Mouse (Mus musculus): ENCODE data around the gene Esyt1. TPM values are rescaled to one million over a fixed set of nuclear protein-coding genes. Genes with fewer than 3 reads are reported as not detected.

The Esyt1 gene
- polyA plus RNA-seq, 1 experiment, result not detected

DNA sequence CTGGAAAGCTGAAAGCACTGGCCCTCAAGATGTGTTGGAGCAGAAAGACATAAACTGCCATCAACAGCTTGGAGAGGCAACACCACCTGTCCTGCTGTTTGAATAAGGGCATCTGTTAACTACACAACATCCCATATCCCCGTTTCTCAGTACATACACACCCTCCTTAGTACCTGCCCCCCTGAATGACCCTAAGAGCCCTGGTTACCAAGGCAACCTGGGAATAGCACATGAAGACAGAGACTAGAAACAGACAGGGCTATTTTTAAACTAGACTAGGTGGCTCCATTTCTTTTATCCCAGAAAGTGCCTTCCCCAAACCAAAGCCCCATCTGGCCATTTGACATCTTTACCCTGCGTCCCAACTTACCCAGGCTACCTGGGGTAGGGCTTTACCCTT lies 17.4 kb upstream of the Esyt1 start:
- Histone ChIP-seq H3K27ac (ENCODE audit: insufficient read depth, low read depth, low read length) (no peak overlapping the region), H3K4me1 (ENCODE audit: control insufficient read depth, insufficient read depth, low read length) (no peaks in the 10 kb centered on the region), H3K4me3 (ENCODE audit: insufficient read depth, low read depth, low read length) (no peak overlapping the region)
- WGBS, result 58% methylated on average over 2 of the region's 2 CpGs
- TF ChIP-seq CTCF (IDR thresholded peaks at IDR 0.05; ENCODE audit: insufficient read depth, low read depth, low read length) (no peak), POLR2A (IDR thresholded peaks at IDR 0.05; ENCODE audit: insufficient read depth, low read depth, low read length) (no peak)

DNA sequence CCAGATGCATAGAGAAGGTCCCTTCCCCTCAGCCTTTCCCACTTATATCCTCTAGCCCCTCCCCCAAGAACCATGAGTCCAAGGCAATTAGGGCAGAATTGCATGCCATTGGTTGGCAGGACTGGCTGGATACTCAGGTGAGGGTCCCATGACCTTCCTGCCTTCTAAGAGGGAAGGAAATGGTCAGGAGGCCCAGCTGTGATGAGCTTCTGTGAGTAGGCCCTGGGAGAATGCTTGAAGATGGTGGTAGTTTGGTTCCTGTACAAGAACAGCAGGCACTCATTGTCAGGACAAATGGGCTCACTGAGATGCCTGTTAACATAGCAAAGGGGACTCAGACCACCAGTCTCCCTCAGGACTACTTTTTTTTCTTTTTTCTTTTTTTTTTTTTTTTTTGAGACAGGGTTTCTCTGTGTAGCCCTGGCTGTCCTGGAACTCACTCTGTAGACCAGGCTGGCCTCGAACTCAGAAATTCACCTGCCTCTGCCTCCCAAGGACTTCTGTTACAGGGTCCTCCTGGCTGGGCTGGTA lies 12.7 kb upstream of the Esyt1 start:
- Histone ChIP-seq H3K27ac (ENCODE audit: insufficient read depth, low read depth, low read length) (no peak overlapping the region), H3K4me1 (ENCODE audit: control insufficient read depth, insufficient read depth, low read length) (no peaks in the 10 kb centered on the region), H3K4me3 (ENCODE audit: insufficient read depth, low read depth, low read length) (no peak overlapping the region)
- no peak for TF ChIP-seq POLR2A (IDR thresholded peaks at IDR 0.05; ENCODE audit: insufficient read depth, low read depth, low read length)
- no peak for TF ChIP-seq CTCF (IDR thresholded peaks at IDR 0.05; ENCODE audit: insufficient read depth, low read depth, low read length)
- 93% methylated on average over 1 of the region's 1 CpGs for WGBS

DNA sequence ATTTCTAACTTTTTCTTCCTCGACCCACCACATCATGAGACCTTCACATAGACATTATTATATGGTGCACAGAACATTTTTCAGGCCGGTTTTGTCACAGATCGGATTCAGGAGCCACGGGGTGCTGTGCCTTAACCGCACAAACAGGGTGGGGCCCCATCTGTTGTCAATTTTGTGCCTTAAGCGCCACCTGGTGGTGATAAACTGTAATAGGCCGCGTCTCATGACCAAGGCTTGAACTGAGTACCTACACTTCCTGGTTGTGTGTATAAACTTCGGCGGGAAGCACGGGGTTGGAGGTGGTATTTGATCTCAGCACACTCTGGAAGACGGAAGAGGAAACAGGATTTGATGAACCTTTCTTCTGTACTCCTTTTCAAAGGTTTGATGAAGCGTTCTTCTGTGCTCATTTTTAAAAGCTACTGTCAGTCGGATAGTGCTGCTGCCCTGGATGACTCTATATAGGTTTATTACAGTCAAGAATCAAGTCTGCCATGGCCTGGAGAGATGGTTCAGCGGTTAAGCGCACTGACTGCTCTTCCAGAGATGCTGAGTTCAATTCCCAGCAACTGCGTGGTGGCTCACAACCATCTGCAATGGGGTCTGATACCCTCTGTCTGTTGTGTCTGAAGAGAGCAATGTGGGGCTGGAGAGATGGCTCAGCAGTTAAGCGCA lies 10.7 kb upstream of the Esyt1 start:
- H3K4me1 ChIP-seq (ENCODE audit: control insufficient read depth, insufficient read depth, low read length), result peaks cover 4% of the 10 kb centered on the region; the same call in 1 of the 2 replicates
- TF ChIP-seq CTCF (IDR thresholded peaks at IDR 0.05; ENCODE audit: insufficient read depth, low read depth, low read length) (peak; percentile 61; the same call in 1 of the 2 replicates), POLR2A (IDR thresholded peaks at IDR 0.05; ENCODE audit: insufficient read depth, low read depth, low read length) (no peak)
- 15% methylated on average over 18 of the region's 18 CpGs for WGBS
- no peak overlapping the region for H3K27ac ChIP-seq (ENCODE audit: insufficient read depth, low read depth, low read length)
- H3K4me3 ChIP-seq (ENCODE audit: insufficient read depth, low read depth, low read length), result no peak overlapping the region

DNA sequence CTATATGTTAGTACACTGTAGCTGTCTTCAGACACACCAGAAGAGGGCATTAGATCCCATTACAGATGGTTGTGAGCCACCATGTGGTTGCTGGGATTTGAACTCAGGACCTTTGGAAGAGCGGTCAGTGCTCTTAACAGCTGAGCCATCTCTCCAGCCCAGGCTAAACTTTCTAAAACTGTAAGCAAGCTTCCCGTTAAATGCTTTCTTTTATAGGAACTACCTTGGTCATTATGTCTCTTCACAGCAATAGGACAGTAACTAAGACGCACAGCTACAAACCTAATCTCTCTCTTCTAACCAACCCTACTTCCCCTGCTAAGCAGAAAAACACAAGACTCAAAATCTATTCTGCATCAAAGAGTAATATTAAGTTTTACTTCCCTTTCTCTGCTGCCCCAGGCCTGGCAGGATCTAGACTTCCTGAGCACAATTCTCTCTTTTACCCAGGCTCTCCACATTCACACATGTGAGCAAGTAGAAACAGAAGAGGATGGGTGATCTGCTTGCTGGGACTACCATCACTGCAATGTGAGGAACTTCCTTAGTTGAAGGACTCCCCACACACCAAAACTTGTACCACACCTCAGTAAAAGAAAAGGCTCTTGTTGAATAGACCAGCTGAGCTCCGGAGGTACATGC lies 10.1 kb upstream of the Esyt1 start:
- no peak overlapping the region for H3K4me3 ChIP-seq (ENCODE audit: insufficient read depth, low read depth, low read length)
- peaks cover 4% of the 10 kb centered on the region; the same call in 1 of the 2 replicates for H3K4me1 ChIP-seq (ENCODE audit: control insufficient read depth, insufficient read depth, low read length)
- no peak overlapping the region for H3K27ac ChIP-seq (ENCODE audit: insufficient read depth, low read depth, low read length)
- 69% methylated on average over 4 of the region's 4 CpGs for WGBS
- TF ChIP-seq CTCF (IDR thresholded peaks at IDR 0.05; ENCODE audit: insufficient read depth, low read depth, low read length), result no peak
- no peak for TF ChIP-seq POLR2A (IDR thresholded peaks at IDR 0.05; ENCODE audit: insufficient read depth, low read depth, low read length)

DNA sequence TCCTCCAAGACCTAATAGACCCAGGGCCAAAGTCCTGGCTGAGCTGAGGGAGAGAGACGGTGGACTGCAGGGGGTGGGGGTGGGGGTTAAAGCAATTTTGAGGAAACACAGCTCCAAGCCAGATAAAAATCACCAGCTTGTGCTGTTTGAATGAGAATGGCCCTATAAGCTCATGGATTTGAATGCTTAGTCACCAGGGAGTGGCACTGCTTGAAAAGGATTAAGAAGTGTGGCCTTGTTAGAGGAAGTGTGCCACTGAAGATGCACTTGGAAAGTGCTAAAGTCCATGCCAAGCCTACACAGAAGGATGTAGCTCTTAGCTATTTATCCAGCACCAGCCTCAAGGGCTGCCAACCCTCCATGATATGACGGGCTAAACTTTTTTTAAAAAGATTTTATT lies 9.5 kb upstream of the Esyt1 start:
- Histone ChIP-seq H3K27ac (ENCODE audit: insufficient read depth, low read depth, low read length) (no peak overlapping the region), H3K4me1 (ENCODE audit: control insufficient read depth, insufficient read depth, low read length) (peaks cover 4% of the 10 kb centered on the region; the same call in 1 of the 2 replicates), H3K4me3 (ENCODE audit: insufficient read depth, low read depth, low read length) (no peak overlapping the region)
- TF ChIP-seq CTCF (IDR thresholded peaks at IDR 0.05; ENCODE audit: insufficient read depth, low read depth, low read length) (no peak), POLR2A (IDR thresholded peaks at IDR 0.05; ENCODE audit: insufficient read depth, low read depth, low read length) (no peak)
- WGBS, result 83% methylated on average over 2 of the region's 2 CpGs

DNA sequence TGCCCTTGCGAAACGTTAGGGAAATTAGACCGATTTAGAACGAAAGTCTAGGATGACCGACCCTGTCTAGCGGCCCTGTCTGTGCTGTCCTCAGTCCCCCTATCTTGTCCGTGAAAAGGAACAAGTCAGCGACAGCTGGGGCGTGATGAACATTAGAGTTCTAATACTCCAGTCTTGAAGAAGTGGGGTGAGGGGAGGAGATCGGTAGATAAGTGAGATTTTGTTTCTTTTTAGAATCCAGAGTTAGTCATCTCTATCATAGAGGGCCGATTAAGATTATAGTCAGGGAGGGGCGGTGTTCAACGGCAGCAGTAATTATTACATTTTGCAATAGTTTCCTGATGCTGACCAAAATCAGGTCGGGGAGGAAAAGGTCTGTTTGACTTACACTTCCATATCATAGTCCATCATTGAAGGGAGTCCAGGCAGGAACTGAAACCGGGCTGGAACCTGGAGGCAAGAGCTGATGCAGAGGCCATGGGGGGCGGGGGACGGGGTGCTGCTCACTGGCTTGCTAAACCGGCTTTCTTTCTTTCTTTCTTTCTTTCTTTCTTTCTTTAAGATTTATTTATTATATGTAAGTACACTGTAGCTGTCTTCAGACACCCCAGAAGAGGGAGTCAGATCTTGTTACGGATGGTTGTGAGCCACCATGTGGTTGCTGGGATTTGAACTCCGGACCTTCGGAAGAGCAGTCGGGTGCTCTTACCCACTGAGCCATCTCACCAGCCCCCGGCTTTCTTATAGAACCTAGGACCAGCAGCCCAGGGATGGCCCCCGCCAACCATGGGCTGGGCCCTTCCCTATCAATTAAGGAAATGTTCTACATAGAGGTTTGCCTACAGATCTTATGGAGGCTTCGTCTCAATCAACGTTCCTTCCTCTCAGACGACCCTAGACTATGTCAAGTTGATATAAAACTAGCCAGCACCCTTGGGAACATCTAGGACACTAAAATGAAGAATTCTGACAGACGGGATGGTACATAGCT lies 990 bp upstream of the Esyt1 start:
- WGBS, result 28% methylated on average over 28 of the region's 28 CpGs
- Histone ChIP-seq H3K27ac (ENCODE audit: insufficient read depth, low read depth, low read length) (no peak overlapping the region), H3K4me3 (ENCODE audit: insufficient read depth, low read depth, low read length) (peak overlapping the region; percentile 80), H3K4me1 (ENCODE audit: control insufficient read depth, insufficient read depth, low read length) (peaks cover 9% of the 10 kb centered on the region)
- TF ChIP-seq CTCF (IDR thresholded peaks at IDR 0.05; ENCODE audit: insufficient read depth, low read depth, low read length) (no peak), POLR2A (IDR thresholded peaks at IDR 0.05; ENCODE audit: insufficient read depth, low read depth, low read length) (no peak)

DNA sequence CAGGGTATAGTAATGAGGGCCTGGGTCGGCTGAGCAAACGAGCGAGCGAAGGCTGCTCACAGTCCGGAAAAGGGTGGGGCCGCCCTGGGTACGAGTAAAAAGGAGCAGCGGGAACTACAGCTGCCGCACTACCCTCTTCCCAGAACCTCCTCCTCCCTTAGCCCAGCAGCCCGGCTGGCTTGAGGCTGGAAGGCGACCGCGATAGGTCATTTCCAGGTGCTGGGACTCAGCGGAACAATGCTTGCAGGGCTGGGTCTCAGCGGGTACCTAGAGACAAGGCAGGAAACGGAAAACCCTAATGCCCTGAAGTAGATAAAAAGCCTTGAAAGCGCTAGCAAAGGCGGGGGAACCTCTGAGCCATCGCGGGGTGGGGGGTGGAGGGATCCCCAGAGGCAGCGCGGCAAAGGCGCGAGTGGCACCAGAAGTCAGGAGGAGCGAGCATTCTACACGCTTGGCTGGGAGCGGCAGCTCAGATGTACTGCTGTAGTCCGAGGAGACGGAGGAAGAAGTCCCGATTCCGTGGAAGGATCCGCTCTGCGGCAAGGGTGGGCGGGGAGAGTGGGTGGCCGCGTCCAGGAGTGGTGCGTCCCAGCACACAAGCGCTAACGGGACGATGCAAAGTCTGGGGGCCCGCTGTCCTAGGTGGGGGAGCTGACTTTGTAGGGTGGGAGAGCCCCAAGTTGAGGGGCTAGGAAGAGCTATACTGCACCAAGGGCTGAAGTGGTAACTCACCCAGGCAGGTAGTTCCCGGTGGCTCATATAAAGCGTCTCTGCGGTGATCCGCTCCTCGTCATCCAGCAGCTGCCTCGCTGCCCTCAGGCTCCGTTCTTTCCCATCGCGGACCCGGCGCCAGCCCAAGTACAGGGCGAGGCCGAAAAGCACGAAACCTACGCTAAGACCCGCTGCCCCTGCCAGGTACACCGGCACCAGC lies 674 bp downstream of the Esyt1 start:
- no peak for TF ChIP-seq POLR2A (IDR thresholded peaks at IDR 0.05; ENCODE audit: insufficient read depth, low read depth, low read length)
- TF ChIP-seq CTCF (IDR thresholded peaks at IDR 0.05; ENCODE audit: insufficient read depth, low read depth, low read length), result no peak
- WGBS, result 2% methylated on average over 58 of the region's 58 CpGs

More for the DNA sequence above, 674 bp downstream of the Esyt1 start:
- H3K27ac ChIP-seq (ENCODE audit: insufficient read depth, low read depth, low read length), result 0 out of 2 replicates have a peak overlapping the region, but pooled peaks have one; percentile 9
- H3K4me1 ChIP-seq (ENCODE audit: control insufficient read depth, insufficient read depth, low read length), result peaks cover 8% of the 10 kb centered on the region
- peak overlapping the region; percentile 80 for H3K4me3 ChIP-seq (ENCODE audit: insufficient read depth, low read depth, low read length)

Measured in olfactory bulb, adult 2 months (tissue).